Mouse (Mus musculus) c-Kit-positive CD71-positive TER-119-positive erythroid progenitor cells, embryonic 14.5 days (primary cell): ENCODE measurements around the gene Zdhhc16.

Experiments used
- DNase-seq: peaks from one replicate; pipeline ENCODE4 v3.0.0-alpha.2; 2013; ENCODE audit warnings: low spot score

The Zdhhc16 gene

GRCm38 (mm10) chr19:41987206-41987605, 53.9 kb downstream of the Zdhhc16 start:
- no peak for DNase-seq

GRCm38 (mm10) chr19:41989810-41990209, 56.5 kb downstream of the Zdhhc16 start:
- no peak for DNase-seq

- DNase-seq, result no peak
Observed at GRCm38 (mm10) chr19:41991926-41992477, 58.7 kb downstream of the Zdhhc16 start.

- no peak for DNase-seq
Observed at GRCm38 (mm10) chr19:41992971-41993370, 59.7 kb downstream of the Zdhhc16 start.

GRCm38 (mm10) chr19:41993484-41993883, 60.2 kb downstream of the Zdhhc16 start:
- no peak for DNase-seq
